Comparison of ENCODE assay signal across 8 mouse cellular contexts in the genomic region with DNA sequence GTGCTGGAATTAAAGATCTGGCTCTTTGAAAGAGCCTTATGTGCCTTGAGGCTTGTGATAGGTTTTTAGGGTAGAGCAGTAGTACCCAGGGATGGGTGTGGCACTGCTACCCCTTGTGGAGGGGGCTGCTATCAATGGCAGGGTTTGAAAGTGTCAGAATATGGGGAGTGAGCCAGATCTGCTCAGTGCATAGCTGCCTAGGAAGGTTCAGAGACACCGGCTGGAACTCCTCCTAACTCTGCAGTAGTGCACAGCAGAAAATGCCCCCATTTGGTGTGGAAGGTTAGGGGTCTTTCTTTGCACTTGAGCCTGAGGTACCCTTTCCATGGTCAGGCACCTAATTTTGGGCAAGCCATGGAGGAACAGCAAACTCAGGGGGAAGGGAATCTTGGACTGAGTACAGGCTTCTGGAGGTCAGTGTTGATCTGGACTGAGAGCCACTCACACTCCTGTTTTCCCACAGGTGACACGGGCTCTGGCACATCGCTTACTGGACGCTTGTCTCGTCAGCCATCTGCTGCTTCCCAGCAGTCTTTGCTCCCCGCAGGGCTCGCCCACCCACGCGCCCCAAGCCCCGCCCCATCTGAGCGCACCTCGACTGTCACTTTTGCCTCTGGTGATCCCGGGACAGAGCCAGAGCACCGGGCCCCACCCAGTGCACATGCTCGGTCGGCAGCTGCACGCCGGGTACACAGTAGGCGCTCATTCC. TPM values are rescaled to one million over a fixed set of nuclear protein-coding genes. Genes with fewer than 3 reads are reported as not detected.
DNase-seq lines count a peak whose midpoint lies in the region; ATAC-seq and TF ChIP-seq lines count a peak whose summit lies in the region.

No protein-coding gene starts in this region.

- DNase-seq in MEL (ENCODE audit: low read depth, low spot score): peak; percentile 70
- peak; percentile 70 for DNase-seq in brain, embryonic 14.5 days (ENCODE audit: low read depth)
- peak; percentile 19 to 27 for DNase-seq in layer of hippocampus, postnatal 25 days (ENCODE audit: extremely low spot score in 1 of 2, low spot score in 1 of 2)
- DNase-seq in lung, postnatal 14 days: peak; percentile 47
- DNase-seq in retina, postnatal 7 days (ENCODE audit: low read depth, low spot score): peak; percentile 24
- peak; percentile 80 for DNase-seq in thymus, postnatal 4 days

- no peaks in the 10 kb centered on the region for H3K79me2 ChIP-seq in MEL (ENCODE audit: control insufficient read depth, insufficient read depth, low read length, poor library complexity)

- no peak overlapping the region for H3K27ac ChIP-seq in MEL (ENCODE audit: control insufficient read depth, low read depth, low read length)
- 0 out of 2 replicates have a peak overlapping the region, but pooled peaks have one; percentile 32 for H3K27ac ChIP-seq in embryonic fibroblast, embryonic 13.5 days (ENCODE audit: insufficient read depth, low read length)
- no peak overlapping the region for H3K27ac ChIP-seq in heart, embryonic 16.5 days (ENCODE audit: low read length)

- TF ChIP-seq POLR2A in MEL (IDR thresholded peaks at IDR 0.05; ENCODE audit: control insufficient read depth in 1 of 2, insufficient read depth in 1 of 2, low read depth in 1 of 2, low read length in 2 of 2, poor library complexity in 1 of 2): peak in 1 of 2 experiments; percentile 64; a peak in 2 of 4 replicates
- no peak for TF ChIP-seq POLR2A in brain, embryonic 14.5 days (IDR thresholded peaks at IDR 0.05; ENCODE audit: borderline replicate concordance, extremely low read depth, insufficient read depth, insufficient read length, poor library complexity, severe bottlenecking)
- no peak for TF ChIP-seq POLR2A in embryonic fibroblast, embryonic 13.5 days (IDR thresholded peaks at IDR 0.05; ENCODE audit: low read depth, low read length)

- 7% methylated on average over 19 of the region's 19 CpGs for WGBS in heart, embryonic 16.5 days

- no peak for TF ChIP-seq CTCF in MEL (IDR thresholded peaks at IDR 0.05 in 2 of 3, conservative IDR thresholded peaks at IDR 0.05 in 1 of 3; ENCODE audit: control insufficient read depth in 1 of 3, insufficient read depth in 1 of 3, low read depth in 2 of 3, low read length in 3 of 3, poor library complexity in 1 of 3, severe bottlenecking in 1 of 3)
- no peak for TF ChIP-seq CTCF in brain, embryonic 14.5 days (IDR thresholded peaks at IDR 0.05; ENCODE audit: borderline replicate concordance, extremely low read depth, insufficient read depth, insufficient read length)
- TF ChIP-seq CTCF in embryonic fibroblast, embryonic 13.5 days (IDR thresholded peaks at IDR 0.05; ENCODE audit: borderline replicate concordance, insufficient read depth, low read length): no peak

- H3K4me2 ChIP-seq in heart, embryonic 16.5 days (ENCODE audit: low read depth, low read length): peak overlapping the region; percentile 86

- no peaks in the 10 kb centered on the region; a peak in 1 of 4 replicates for H3K36me3 ChIP-seq in MEL (ENCODE audit: control insufficient read depth in 1 of 2, insufficient read depth in 2 of 2, low read length in 2 of 2)
- peaks cover 14% of the 10 kb centered on the region for H3K36me3 ChIP-seq in heart, embryonic 16.5 days (ENCODE audit: control insufficient read depth, insufficient read depth)

- H3K4me1 ChIP-seq in MEL (ENCODE audit: control insufficient read depth in 1 of 2, insufficient read depth in 2 of 2, low read length in 2 of 2): no peaks in the 10 kb centered on the region
- peaks cover 8% of the 10 kb centered on the region for H3K4me1 ChIP-seq in embryonic fibroblast, embryonic 13.5 days (ENCODE audit: control insufficient read depth, insufficient read depth, low read length)
- peaks cover 10% of the 10 kb centered on the region for H3K4me1 ChIP-seq in heart, embryonic 16.5 days (ENCODE audit: control insufficient read depth, insufficient read depth, low read length)

- peaks cover 1 to 3% of the 10 kb centered on the region in 2 experiments; a peak in 3 of 4 replicates for H3K27me3 ChIP-seq in MEL (ENCODE audit: control insufficient read depth in 1 of 2, insufficient read depth in 2 of 2, low read length in 2 of 2)
- H3K27me3 ChIP-seq in heart, embryonic 16.5 days (ENCODE audit: control insufficient read depth, insufficient read depth, low read length): no peaks in the 10 kb centered on the region

- peak overlapping the region; percentile 56 for H3K9ac ChIP-seq in MEL (ENCODE audit: control insufficient read depth, low read depth, low read length, poor library complexity, severe bottlenecking)
- H3K9ac ChIP-seq in heart, embryonic 16.5 days (ENCODE audit: low read length): peak overlapping the region; percentile 76

- H3K4me3 ChIP-seq in MEL (ENCODE audit: control insufficient read depth in 1 of 2, insufficient read depth in 1 of 2, low read depth in 2 of 2, low read length in 2 of 2): peak overlapping the region; percentile 45 to 68; a peak in 3 of 4 replicates
- H3K4me3 ChIP-seq in embryonic fibroblast, embryonic 13.5 days (ENCODE audit: insufficient read depth, low read length): no peak overlapping the region
- peak overlapping the region; percentile 64 for H3K4me3 ChIP-seq in heart, embryonic 16.5 days (ENCODE audit: low read length)

- peak; percentile 73 for ATAC-seq in heart, embryonic 16.5 days (replicated peaks; ENCODE audit: extremely low read depth, insufficient read depth, low FRiP score)

- TF ChIP-seq RAD21 in MEL (IDR thresholded peaks at IDR 0.05; ENCODE audit: low read depth, low read length): no peak

- H3K9me3 ChIP-seq in MEL (replicated peaks; ENCODE audit: insufficient read depth, low read length): no peaks in the 10 kb centered on the region
- no peaks in the 10 kb centered on the region for H3K9me3 ChIP-seq in heart, embryonic 16.5 days (replicated peaks; ENCODE audit: control insufficient read depth, low read length)

- no peak for TF ChIP-seq EP300 in MEL (IDR thresholded peaks at IDR 0.05; ENCODE audit: low read depth in 1 of 2, low read length in 2 of 2)

TF ChIP-seq in MEL, 35 proteins besides CTCF, POLR2A, EP300 and RAD21:
- TF ChIP-seq ZKSCAN1 (IDR thresholded peaks at IDR 0.05; ENCODE audit: low read depth, low read length) (peak; percentile 47; the same call in 1 of the 2 replicates), MAX (IDR thresholded peaks at IDR 0.05; ENCODE audit: low read length) (0 out of 2 replicates have a peak, but pooled peaks have one; percentile 13), GABPA (IDR thresholded peaks at IDR 0.05; ENCODE audit: low read depth, low read length) (no peak)
TF ChIP-seq in MEL: peak in this region for 2.

RNA-seq across cellular contexts. Expression of a gene that starts 42.0 kb away (rescaled TPM):
- total RNA-seq in MEL (2012; rRNA removed): 23.3 and 24.2 TPM in 2 replicates
- 100 to 1,000 TPM in 1 of 2 experiments, 10 to 100 TPM in 1; 35.4 to 145 TPM for polyA plus RNA-seq in MEL (2012; ENCODE audit: insufficient read depth in 1 of 2, insufficient read length in 2 of 2, low read depth in 1 of 2, low replicate concordance in 2 of 2, missing spikeins in 1 of 2)
- polyA plus RNA-seq in brain, embryonic 14.5 days (2012; rRNA removed): 60.1 and 71.8 TPM in 2 replicates
- polyA plus RNA-seq in embryonic fibroblast, embryonic 13.5 days (2011; ENCODE audit: insufficient read length, low read depth, missing spikeins): 53.4 and 58.5 TPM in 2 replicates
- 61.9 and 65.7 TPM in 2 replicates for polyA plus RNA-seq in heart, embryonic 16.5 days (2015; fragmentation: Nextera tagmentation; extraction: Ambion mirVana)
- total RNA-seq in layer of hippocampus, postnatal 25 days (2021): 10 to 100 TPM; 70.8 to 76.7 TPM

RNA-seq across cellular contexts. Expression of a gene that starts 45.2 kb away (rescaled TPM):
- total RNA-seq in MEL (2012; rRNA removed): 0.04 TPM in 1 of 2 replicates, not detected in the other
- not detected for polyA plus RNA-seq in MEL (2012; ENCODE audit: insufficient read depth in 1 of 2, insufficient read length in 2 of 2, low read depth in 1 of 2, low replicate concordance in 2 of 2, missing spikeins in 1 of 2)
- 0.01 and 0.04 TPM in 2 replicates for polyA plus RNA-seq in brain, embryonic 14.5 days (2012; rRNA removed)
- not detected in 2 replicates for polyA plus RNA-seq in embryonic fibroblast, embryonic 13.5 days (2011; ENCODE audit: insufficient read length, low read depth, missing spikeins)
- polyA plus RNA-seq in heart, embryonic 16.5 days (2015; fragmentation: Nextera tagmentation; extraction: Ambion mirVana): 0.22 TPM in 1 of 2 replicates, not detected in the other
- 1 to 10 TPM; 1.1 to 1.5 TPM for total RNA-seq in layer of hippocampus, postnatal 25 days (2021)

Comparison
In these comparisons a context has a peak if more than half of its experiments do, and no peak if none do; other contexts are left out.
1. DNase-seq: peak in every context shown above with its lines; median percentile 80 in thymus, postnatal 4 days; 70 in MEL; 70 in brain, embryonic 14.5 days; 47 in lung, postnatal 14 days; 24 in retina, postnatal 7 days; 23 in layer of hippocampus, postnatal 25 days.